Mouse (Mus musculus): ENCODE results near the gene Rpl23. TPM values are rescaled to one million over a fixed set of nuclear protein-coding genes. Genes with fewer than 3 reads are reported as not detected.

Gene Rpl23
- total and polyA plus RNA-seq, 3 experiments, result 255 to 1,694 (median 589) TPM

- TF ChIP-seq GATA1 (IDR thresholded peaks at IDR 0.05; ENCODE audit: borderline replicate concordance, low read length), result no peak
- TF ChIP-seq CTCF (IDR thresholded peaks at IDR 0.05; ENCODE audit: low read depth, low read length), result no peak
- no peak for TF ChIP-seq GATA2 (IDR thresholded peaks at IDR 0.05; ENCODE audit: borderline replicate concordance, low read depth, low read length)
- TF ChIP-seq TAL1 (conservative IDR thresholded peaks at IDR 0.05; ENCODE audit: low read depth, low read length), result no peak
- no peak for TF ChIP-seq POLR2AphosphoS5 (IDR thresholded peaks at IDR 0.05; ENCODE audit: insufficient replicate concordance, low read depth, low read length)
- H3K4me1 ChIP-seq (ENCODE audit: insufficient read depth, low read depth, low read length), result peaks cover 54% of the 10 kb centered on the region
- peaks cover 81% of the 10 kb centered on the region for H3K36me3 ChIP-seq (replicated peaks)
- H3K27me3 ChIP-seq (ENCODE audit: insufficient read depth, low read length), result no peaks in the 10 kb centered on the region
- no peak for ATAC-seq (ENCODE audit: extremely low read depth, insufficient number of reproducible peaks, low FRiP score, poor library complexity, severe bottlenecking)
- no peak overlapping the region for H3K4me3 ChIP-seq (ENCODE audit: low read depth, low read length)
- no peaks in the 10 kb centered on the region for H3K9me3 ChIP-seq (replicated peaks)
- DNase-seq (ENCODE audit: low spot score), result no peak
Observed at GRCm38 (mm10) chr11:97808093-97808492, 25.9 kb upstream of the Rpl23 start.

- H3K9me3 ChIP-seq (replicated peaks), result no peaks in the 10 kb centered on the region
- H3K27me3 ChIP-seq (ENCODE audit: insufficient read depth, low read length), result no peaks in the 10 kb centered on the region
- peaks cover 76% of the 10 kb centered on the region for H3K36me3 ChIP-seq (replicated peaks)
- DNase-seq (ENCODE audit: low spot score), result no peak
- H3K4me1 ChIP-seq (ENCODE audit: insufficient read depth, low read depth, low read length), result peaks cover 50% of the 10 kb centered on the region
- no peak overlapping the region for H3K4me3 ChIP-seq (ENCODE audit: low read depth, low read length)
- no peak for TF ChIP-seq GATA1 (IDR thresholded peaks at IDR 0.05; ENCODE audit: borderline replicate concordance, low read length)
- ATAC-seq (ENCODE audit: extremely low read depth, insufficient number of reproducible peaks, low FRiP score, poor library complexity, severe bottlenecking), result no peak
Observed at GRCm38 (mm10) chr11:97807626-97808025, 25.4 kb upstream of the Rpl23 start.

GRCm38 (mm10) chr11:97806613-97806964 lies 24.4 kb upstream of the Rpl23 start:
- no peak overlapping the region for H3K4me3 ChIP-seq (ENCODE audit: low read depth, low read length)
- peaks cover 74% of the 10 kb centered on the region for H3K36me3 ChIP-seq (replicated peaks)
- TF ChIP-seq TAL1 (conservative IDR thresholded peaks at IDR 0.05; ENCODE audit: low read depth, low read length) (no peak), GATA1 (IDR thresholded peaks at IDR 0.05; ENCODE audit: borderline replicate concordance, low read length) (no peak), CTCF (IDR thresholded peaks at IDR 0.05; ENCODE audit: low read depth, low read length) (no peak), GATA2 (IDR thresholded peaks at IDR 0.05; ENCODE audit: borderline replicate concordance, low read depth, low read length) (no peak), POLR2AphosphoS5 (IDR thresholded peaks at IDR 0.05; ENCODE audit: insufficient replicate concordance, low read depth, low read length) (no peak)
- DNase-seq (ENCODE audit: low spot score) (no peak), ATAC-seq (ENCODE audit: extremely low read depth, insufficient number of reproducible peaks, low FRiP score, poor library complexity, severe bottlenecking) (no peak)
- no peaks in the 10 kb centered on the region for H3K27me3 ChIP-seq (ENCODE audit: insufficient read depth, low read length)
- no peaks in the 10 kb centered on the region for H3K9me3 ChIP-seq (replicated peaks)
- peaks cover 56% of the 10 kb centered on the region for H3K4me1 ChIP-seq (ENCODE audit: insufficient read depth, low read depth, low read length)

GRCm38 (mm10) chr11:97805662-97806612 lies 23.7 kb upstream of the Rpl23 start:
- Histone ChIP-seq H3K36me3 (replicated peaks) (peaks cover 69% of the 10 kb centered on the region), H3K9me3 (replicated peaks) (no peaks in the 10 kb centered on the region), H3K27me3 (ENCODE audit: insufficient read depth, low read length) (no peaks in the 10 kb centered on the region), H3K4me3 (ENCODE audit: low read depth, low read length) (no peak overlapping the region), H3K4me1 (ENCODE audit: insufficient read depth, low read depth, low read length) (peaks cover 59% of the 10 kb centered on the region)
- no peak for DNase-seq (ENCODE audit: low spot score)
- ATAC-seq (ENCODE audit: extremely low read depth, insufficient number of reproducible peaks, low FRiP score, poor library complexity, severe bottlenecking), result no peak
- TF ChIP-seq GATA1 (IDR thresholded peaks at IDR 0.05; ENCODE audit: borderline replicate concordance, low read length) (no peak), CTCF (IDR thresholded peaks at IDR 0.05; ENCODE audit: low read depth, low read length) (no peak), POLR2AphosphoS5 (IDR thresholded peaks at IDR 0.05; ENCODE audit: insufficient replicate concordance, low read depth, low read length) (no peak), GATA2 (IDR thresholded peaks at IDR 0.05; ENCODE audit: borderline replicate concordance, low read depth, low read length) (no peak), TAL1 (conservative IDR thresholded peaks at IDR 0.05; ENCODE audit: low read depth, low read length) (no peak)

- H3K36me3 ChIP-seq (replicated peaks), result peaks cover 62% of the 10 kb centered on the region
- TF ChIP-seq GATA1 (IDR thresholded peaks at IDR 0.05; ENCODE audit: borderline replicate concordance, low read length) (no peak), CTCF (IDR thresholded peaks at IDR 0.05; ENCODE audit: low read depth, low read length) (no peak), GATA2 (IDR thresholded peaks at IDR 0.05; ENCODE audit: borderline replicate concordance, low read depth, low read length) (no peak), TAL1 (conservative IDR thresholded peaks at IDR 0.05; ENCODE audit: low read depth, low read length) (no peak), POLR2AphosphoS5 (IDR thresholded peaks at IDR 0.05; ENCODE audit: insufficient replicate concordance, low read depth, low read length) (no peak)
Observed at GRCm38 (mm10) chr11:97804841-97805661, 22.8 kb upstream of the Rpl23 start.

GRCm38 (mm10) chr11:97803847-97804246 lies 21.6 kb upstream of the Rpl23 start:
- ATAC-seq (ENCODE audit: extremely low read depth, insufficient number of reproducible peaks, low FRiP score, poor library complexity, severe bottlenecking) (no peak), DNase-seq (ENCODE audit: low spot score) (no peak)
- peaks cover 55% of the 10 kb centered on the region for H3K4me1 ChIP-seq (ENCODE audit: insufficient read depth, low read depth, low read length)
- H3K9me3 ChIP-seq (replicated peaks), result no peaks in the 10 kb centered on the region
- H3K36me3 ChIP-seq (replicated peaks), result peaks cover 51% of the 10 kb centered on the region
- H3K27me3 ChIP-seq (ENCODE audit: insufficient read depth, low read length), result no peaks in the 10 kb centered on the region
- no peak for TF ChIP-seq GATA1 (IDR thresholded peaks at IDR 0.05; ENCODE audit: borderline replicate concordance, low read length)
- no peak for TF ChIP-seq CTCF (IDR thresholded peaks at IDR 0.05; ENCODE audit: low read depth, low read length)
- no peak for TF ChIP-seq TAL1 (conservative IDR thresholded peaks at IDR 0.05; ENCODE audit: low read depth, low read length)
- no peak for TF ChIP-seq GATA2 (IDR thresholded peaks at IDR 0.05; ENCODE audit: borderline replicate concordance, low read depth, low read length)
- no peak for TF ChIP-seq POLR2AphosphoS5 (IDR thresholded peaks at IDR 0.05; ENCODE audit: insufficient replicate concordance, low read depth, low read length)
- H3K4me3 ChIP-seq (ENCODE audit: low read depth, low read length), result no peak overlapping the region

More at GRCm38 (mm10) chr11:97804841-97805661, 22.8 kb upstream of the Rpl23 start:
- peaks cover 57% of the 10 kb centered on the region for H3K4me1 ChIP-seq (ENCODE audit: insufficient read depth, low read depth, low read length)
- H3K27me3 ChIP-seq (ENCODE audit: insufficient read depth, low read length), result no peaks in the 10 kb centered on the region
- no peak for DNase-seq (ENCODE audit: low spot score)
- H3K4me3 ChIP-seq (ENCODE audit: low read depth, low read length), result peak overlapping the region; percentile 47; the same call in 1 of the 2 replicates
- H3K9me3 ChIP-seq (replicated peaks), result no peaks in the 10 kb centered on the region
- no peak for ATAC-seq (ENCODE audit: extremely low read depth, insufficient number of reproducible peaks, low FRiP score, poor library complexity, severe bottlenecking)
